25 mouse cellular contexts compared by ENCODE assay signal in the genomic region with DNA sequence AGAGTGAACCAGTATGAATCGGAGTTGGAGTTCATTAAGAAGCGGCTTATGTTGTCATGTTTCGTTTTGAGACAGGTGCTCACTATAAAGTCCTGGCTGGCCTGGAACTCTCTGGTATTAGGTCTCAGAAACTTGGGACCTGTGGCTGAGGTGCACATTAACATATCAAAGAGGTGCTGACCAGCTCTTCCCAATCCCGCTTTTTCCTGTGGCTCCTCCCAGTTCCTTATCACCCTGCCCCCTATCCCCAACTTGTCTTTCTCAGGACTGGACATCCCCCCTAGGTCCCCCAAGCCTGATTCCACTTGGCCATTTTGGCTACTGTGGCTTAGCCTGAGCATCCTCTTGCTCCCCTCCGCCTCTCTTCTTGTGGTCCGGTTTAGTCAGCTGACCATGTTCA.
"Had no signal": no experiment of that assay in that cellular context is flagged by ENCODE, and none has a peak within 500 bp of the region (broad histone marks: within the 10 kb centered on the region; RNA-seq: fewer than 3 reads in every experiment).

No protein-coding gene starts in this region.

- DNase-seq: gastrocnemius, postnatal 14 days; gastrocnemius, postnatal 36 days; heart, adult 2 months; heart, postnatal 10 days; heart, postnatal 4 days; kidney, adult 11 months; kidney, adult 2 months; kidney, adult 9 months; kidney, postnatal 14 days; kidney, postnatal 36 days; layer of hippocampus, adult 9-11 months; left cerebral cortex, postnatal 4 days had no signal

- ATAC-seq: hindbrain, embryonic 16.5 days; inflammation-experienced regulatory T-cells, adult 6 months; intestine, embryonic 15.5 days; liver, embryonic 12.5 days had no signal

- H3K9ac ChIP-seq: hindbrain, embryonic 12.5 days; hindbrain, embryonic 14.5 days; intestine, embryonic 15.5 days; kidney, embryonic 15.5 days; limb, embryonic 13.5 days; limb, embryonic 15.5 days; liver, embryonic 12.5 days; liver, embryonic 14.5 days had no signal

- H3K36me3 ChIP-seq: hindbrain, embryonic 10.5 days; hindbrain, embryonic 12.5 days; intestine, embryonic 15.5 days; kidney, embryonic 15.5 days; limb, embryonic 13.5 days; limb, embryonic 15.5 days; liver, embryonic 12.5 days had no signal

- H3K27me3 ChIP-seq: hindbrain, embryonic 12.5 days; intestine, embryonic 15.5 days; kidney, embryonic 15.5 days; limb, embryonic 13.5 days; limb, embryonic 15.5 days had no signal

- H3K4me2 ChIP-seq: heart, embryonic 11.5 days; hindbrain, embryonic 12.5 days; hindbrain, embryonic 14.5 days; intestine, embryonic 15.5 days; kidney, embryonic 15.5 days; limb, embryonic 13.5 days; limb, embryonic 15.5 days; liver, embryonic 12.5 days had no signal

- H3K4me1 ChIP-seq: hindbrain, embryonic 12.5 days; intestine, embryonic 15.5 days; kidney, embryonic 15.5 days; limb, embryonic 13.5 days had no signal

- H3K27ac ChIP-seq: heart, adult 2 months; hindbrain, embryonic 10.5 days; hindbrain, embryonic 12.5 days; hindbrain, embryonic 14.5 days; intestine, embryonic 15.5 days; kidney, embryonic 15.5 days; kidney, postnatal 0 days; limb, embryonic 13.5 days; limb, embryonic 15.5 days; liver, embryonic 12.5 days; liver, embryonic 14.5 days had no signal

- H3K4me3 ChIP-seq: heart, adult 2 months; hindbrain, embryonic 10.5 days; hindbrain, embryonic 12.5 days; intestine, embryonic 15.5 days; kidney, embryonic 15.5 days; limb, embryonic 13.5 days; limb, embryonic 15.5 days; liver, embryonic 12.5 days had no signal

- H3K9me3 ChIP-seq: hindbrain, embryonic 10.5 days; hindbrain, embryonic 12.5 days; intestine, embryonic 15.5 days; kidney, embryonic 15.5 days; limb, embryonic 15.5 days; liver, embryonic 12.5 days had no signal
